Mouse (Mus musculus) central nervous system, embryonic 14 days (tissue): Measurements from ENCODE around the gene Exoc6b. TPM values are rescaled to one million over a fixed set of nuclear protein-coding genes. Genes with fewer than 3 reads are reported as not detected.

Experiments
- polyA plus RNA-seq: library from polyadenylated mRNA; depleted of rRNA; stranded (reverse); fragments of >200 nt; gene quantifications from 2 replicates; pipeline ENCODE4 v1.2.3, GENCODE M21; 2012; rRNA removed

Gene Exoc6b
- 23.6 and 23.8 TPM in 2 replicates for polyA plus RNA-seq

DNA sequence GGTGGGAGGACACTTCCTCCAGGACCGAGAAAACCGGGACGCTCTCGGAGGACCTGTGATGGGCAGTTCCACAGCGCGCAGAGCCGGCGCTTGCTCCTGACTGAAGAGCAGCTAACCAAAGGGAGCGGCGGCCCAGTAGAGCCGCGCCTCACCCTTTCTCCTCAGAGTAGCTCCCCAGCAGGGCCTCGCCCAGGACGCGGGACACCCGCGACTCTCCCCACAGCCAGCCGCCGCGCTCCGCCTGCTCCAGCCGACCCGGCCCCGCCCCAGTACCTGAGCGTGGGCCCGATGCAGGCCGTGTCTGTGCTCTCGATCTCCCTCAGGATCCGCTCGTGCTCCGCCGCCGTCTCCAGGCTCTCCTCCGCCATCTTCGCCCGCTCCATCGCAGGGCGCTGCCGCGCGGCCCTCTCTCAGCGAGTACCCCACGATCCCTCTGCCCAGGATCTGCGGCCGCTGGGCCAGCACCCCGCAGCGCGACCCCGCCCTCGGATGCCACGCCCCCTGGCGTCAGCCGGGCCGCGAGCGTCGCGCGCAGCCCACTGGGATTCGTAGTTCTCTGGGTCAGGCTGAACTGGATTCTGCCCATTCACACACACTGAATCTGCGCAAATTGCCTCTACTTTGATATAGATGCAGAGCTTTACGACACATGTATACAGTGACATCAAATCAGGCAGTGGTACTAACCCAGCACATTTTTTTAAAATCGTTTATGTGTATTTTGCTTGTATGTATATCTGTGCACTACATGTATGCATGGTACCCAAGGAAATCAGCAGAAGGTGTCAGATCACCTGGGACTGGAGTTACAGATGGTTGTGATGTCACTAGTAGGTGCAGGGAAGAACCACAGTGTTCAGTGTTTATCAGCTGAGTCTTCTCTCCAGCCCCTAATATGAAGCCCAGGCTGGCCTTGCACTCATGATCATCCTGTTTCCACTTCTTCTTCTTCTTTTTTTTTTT, at the start of gene Exoc6b:
Gene Exoc6b (minus strand): TSS at position 491 of the 963 bp plus-strand sequence.

GRCm38 (mm10) chr6:84593693-84594092, 475.6 kb downstream of the Exoc6b start, which contains the start of gene Cyp26b1:
Gene Cyp26b1 (minus strand): TSS chr6:84593908.

Other genes starting within 250 kb of the Exoc6b start
- gene Spr, start 68.3 kb upstream of the Exoc6b start, polyA plus RNA-seq, result 12.2 and 14.0 TPM in 2 replicates
- 31.3 and 68.2 TPM in 2 replicates for gene Emx1, start 117.9 kb upstream of the Exoc6b start, polyA plus RNA-seq